In genomic region chr8:123752773-123753468, GRCm38 (mm10) we compare ENCODE assay signal across 9 mouse cellular contexts. TPM values are rescaled to one million over a fixed set of nuclear protein-coding genes. Genes with fewer than 3 reads are reported as not detected.
A peak's percentile ranks its signal among the peaks of the same experiment; 100 is the strongest.
DNase-seq lines count a peak whose midpoint lies in the region; ATAC-seq and TF ChIP-seq lines count a peak whose summit lies in the region.
"Had no signal": no experiment of that assay in that cellular context is flagged by ENCODE, and none has a peak within 500 bp of the region (broad histone marks: within the 10 kb centered on the region; RNA-seq: fewer than 3 reads in every experiment).

No protein-coding gene starts in this region.

- H3K4me2 ChIP-seq in stomach, postnatal 0 days (replicated peaks; ENCODE audit: low read depth), result no peak overlapping the region

- peak; percentile 35 for DNase-seq in adrenal gland, postnatal 10 days
- no peak for DNase-seq in adrenal gland, adult 8-10 months
- DNase-seq in ovary, postnatal 36 days (ENCODE audit: low spot score), result peak; percentile 17
- no peak for DNase-seq in ovary, postnatal 10 days (ENCODE audit: low spot score)
- no peak for DNase-seq in limb, embryonic 10.5 days (ENCODE audit: low spot score)
- peak; percentile 46 for DNase-seq in stomach, postnatal 0 days (ENCODE audit: low spot score)
- no peak for DNase-seq in cerebellum, adult 8-10 months
- no peak for DNase-seq in thymus, postnatal 0 days (ENCODE audit: low spot score)

- H3K9ac ChIP-seq in stomach, postnatal 0 days (ENCODE audit: low read length), result no peak overlapping the region

- H3K4me3 ChIP-seq in limb, embryonic 10.5 days, result no peak overlapping the region
- H3K4me3 ChIP-seq in stomach, postnatal 0 days (ENCODE audit: low read depth, low read length), result no peak overlapping the region
- H3K4me3 ChIP-seq: erythroblast, embryonic 14.5 days had no signal

- no peaks in the 10 kb centered on the region for H3K9me3 ChIP-seq in limb, embryonic 10.5 days (replicated peaks)
- no peaks in the 10 kb centered on the region for H3K9me3 ChIP-seq in stomach, postnatal 0 days (ENCODE audit: control insufficient read depth, low read length)

- H3K4me1 ChIP-seq in limb, embryonic 10.5 days, result peaks cover 30% of the 10 kb centered on the region
- 0 out of 2 replicates have a peak, but pooled peaks cover 2% of the 10 kb centered on the region for H3K4me1 ChIP-seq in stomach, postnatal 0 days (replicated peaks; ENCODE audit: control insufficient read depth, insufficient read depth)

- TF ChIP-seq CTCF in stomach, postnatal 0 days (IDR thresholded peaks at IDR 0.05; ENCODE audit: low read depth), result no peak

- WGBS in limb, embryonic 10.5 days, result 84% methylated on average over 13 of the region's 13 CpGs
- WGBS in stomach, postnatal 0 days, result 56% methylated on average over 13 of the region's 13 CpGs

- no peak for TF ChIP-seq EP300 in stomach, postnatal 0 days (optimal IDR thresholded peaks at IDR 0.05)

- no peaks in the 10 kb centered on the region for H3K27me3 ChIP-seq in limb, embryonic 10.5 days (ENCODE audit: low read depth, poor library complexity, severe bottlenecking)
- H3K27me3 ChIP-seq in stomach, postnatal 0 days (ENCODE audit: control insufficient read depth, insufficient read depth, low read length), result no peaks in the 10 kb centered on the region

- no peak for ATAC-seq in stomach, postnatal 0 days (ENCODE audit: low FRiP score, low TSS enrichment)

- H3K27ac ChIP-seq in limb, embryonic 10.5 days, result peak overlapping the region; percentile 54; the same call in 1 of the 2 replicates
- H3K27ac ChIP-seq in stomach, postnatal 0 days (replicated peaks), result 0 out of 2 replicates have a peak overlapping the region, but pooled peaks have one; percentile 13

- no peaks in the 10 kb centered on the region for H3K36me3 ChIP-seq in limb, embryonic 10.5 days
- no peaks in the 10 kb centered on the region for H3K36me3 ChIP-seq in stomach, postnatal 0 days (ENCODE audit: control insufficient read depth, insufficient read depth, low read length)

RNA-seq across cellular contexts. Expression of gene Rab4a, which starts 52.9 kb away (rescaled TPM):
- total RNA-seq in adrenal gland, postnatal 10 days (2021), result 10 to 100 TPM; 19.6 to 21.3 TPM
- total RNA-seq in adrenal gland, adult 8-10 months (2022), result 10 to 100 TPM; 24.3 to 40.6 (median 34.0) TPM
- polyA plus RNA-seq in limb, embryonic 10.5 days (2016; fragmentation: Nextera tagmentation; extraction: Ambion mirVana), result 58.2 and 61.8 TPM in 2 replicates
- 25.8 and 27.0 TPM in 2 replicates for polyA plus RNA-seq in stomach, postnatal 0 days (2015; fragmentation: Nextera tagmentation; extraction: Ambion mirVana)
- polyA plus RNA-seq in thymus, postnatal 0 days (2015; fragmentation: Nextera tagmentation; extraction: Ambion mirVana), result 23.4 and 23.5 TPM in 2 replicates

Comparison
In these comparisons a context has a peak if more than half of its experiments do, and no peak if none do; other contexts are left out.
1. DNase-seq: peak in adrenal gland, postnatal 10 days (single experiment), ovary, postnatal 36 days (single experiment) and stomach, postnatal 0 days (single experiment); none in adrenal gland, adult 8-10 months (single experiment), ovary, postnatal 10 days (single experiment), limb, embryonic 10.5 days (single experiment), cerebellum, adult 8-10 months (single experiment) and thymus, postnatal 0 days (single experiment).